Mouse (Mus musculus) liver, adult 2 months (tissue): ENCODE data around the gene Foxp1.

Source experiments
- CTCF ChIP-seq: fragments of 200-500 bp; IDR thresholded peaks from 2 replicates; pipeline ENCODE4 v1.5.1; 2011; ENCODE audit warnings: low read depth, low read length, control low read depth
- POLR2A ChIP-seq: fragments of 200-500 bp; IDR thresholded peaks from 2 replicates; pipeline ENCODE4 v1.6.1; 2011; ENCODE audit warnings: low read length, control low read depth; ENCODE audit not compliant: insufficient read depth; ENCODE audit errors: extremely low read depth

DNA sequence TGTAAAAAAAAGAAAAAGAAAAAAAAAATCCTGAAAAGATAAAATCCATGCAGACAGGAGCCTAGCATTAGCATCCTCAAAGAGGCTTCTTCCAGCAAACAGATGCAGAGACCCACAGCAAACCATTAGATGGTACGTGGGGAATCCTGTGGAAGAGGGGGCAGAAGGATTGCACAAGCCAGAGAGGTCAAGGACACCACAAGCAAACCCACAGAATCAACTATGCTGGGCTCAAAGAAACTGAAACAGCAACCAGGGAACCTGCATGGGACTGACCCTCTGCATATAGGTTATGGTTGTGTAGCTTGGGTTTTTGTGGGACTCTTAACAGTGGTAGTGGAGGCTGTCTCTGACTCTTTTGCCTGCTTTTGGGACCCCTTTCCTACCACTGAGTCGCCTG, 466.1 kb downstream of the Foxp1 start:
- no peak for TF ChIP-seq POLR2A
- no peak for TF ChIP-seq CTCF
